Mouse (Mus musculus) embryonic facial prominence, embryonic 10.5 days (tissue): Measurements from ENCODE around the gene Grhl1. TPM values are rescaled to one million over a fixed set of nuclear protein-coding genes. Genes with fewer than 3 reads are reported as not detected.

ENCODE experiments used
- DNase-seq: peaks from one replicate; pipeline ENCODE4 v3.0.0-alpha.2; 2017; ENCODE audit warnings: low spot score
- H3K27ac ChIP-seq: fragments of 300-500 bp; sonication (generic); replicated peaks from 2 replicates; pipeline ENCODE4 v1.5.1; 2016; ENCODE audit warnings: mild to moderate bottlenecking
- H3K27me3 ChIP-seq: fragments of 300-500 bp; sonication (generic); replicated peaks from 2 replicates; pipeline ENCODE4 v1.6.1; 2016; ENCODE audit warnings: low read depth, mild to moderate bottlenecking; ENCODE audit not compliant: poor library complexity, severe bottlenecking
- H3K36me3 ChIP-seq: fragments of 300-500 bp; sonication (generic); replicated peaks from 2 replicates; pipeline ENCODE4 v1.6.1; 2016; ENCODE audit warnings: mild to moderate bottlenecking, moderate library complexity
- H3K4me1 ChIP-seq: fragments of 300-500 bp; sonication (generic); 2 replicates; pipeline ENCODE4 v1.6.1; 2016
- H3K4me3 ChIP-seq: fragments of 300-500 bp; sonication (generic); 2 replicates; pipeline ENCODE4 v1.5.1; 2016; ENCODE audit warnings: mild to moderate bottlenecking, moderate library complexity
- H3K9me3 ChIP-seq: fragments of 300-500 bp; sonication (generic); 2 replicates; pipeline ENCODE4 v1.6.1; 2016; ENCODE audit warnings: mild to moderate bottlenecking
- WGBS: fragments of 180-500 bp; shearing (Covaris S2); methylation state at CpG from one replicate; pipeline ENCODE4 v1.1.7; 2016; 5-methylcytosine and 5-hydroxymethylcytosine counted together
- polyA plus RNA-seq: library from polyadenylated mRNA; unstranded; fragments of >200 nt; fragmentation: Nextera tagmentation; extraction: Ambion mirVana; gene quantifications from 2 replicates; pipeline ENCODE4 v1.2.1, GENCODE M21; 2016

Grhl1 gene
- polyA plus RNA-seq, 1 experiment from 2014 or later = 0.72 TPM

DNA sequence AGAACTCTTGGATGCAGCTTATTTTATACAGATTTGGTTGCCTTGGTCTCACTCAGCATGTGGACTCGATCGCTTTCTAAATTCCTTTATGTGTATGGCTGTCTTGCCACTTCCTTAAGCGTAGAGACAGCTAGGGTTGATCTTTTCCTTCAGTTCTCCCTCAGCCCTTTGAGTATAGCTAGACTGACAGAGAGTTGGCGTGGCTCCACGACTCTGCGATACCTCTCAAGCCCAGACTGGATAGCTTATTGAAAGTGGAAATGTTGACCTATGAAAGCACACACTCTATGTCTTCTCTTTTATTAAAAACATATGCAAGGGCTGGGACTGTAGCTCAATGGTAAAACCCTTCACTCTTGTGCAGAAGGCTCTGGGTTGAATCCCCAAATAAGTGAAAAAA lies 25.3 kb downstream of the Grhl1 start:
- Histone ChIP-seq H3K36me3 (no peaks in the 10 kb centered on the region), H3K9me3 (no peaks in the 10 kb centered on the region), H3K4me1 (peaks cover 15% of the 10 kb centered on the region), H3K27me3 (peaks cover 6% of the 10 kb centered on the region; the same call in 1 of the 2 replicates), H3K27ac (no peak overlapping the region), H3K4me3 (no peak overlapping the region)
- WGBS = 86% methylated on average over 6 of the region's 6 CpGs
- DNase-seq = no peak

- Histone ChIP-seq H3K27me3 (peaks cover 10% of the 10 kb centered on the region), H3K4me3 (no peak overlapping the region), H3K27ac (no peak overlapping the region), H3K9me3 (no peaks in the 10 kb centered on the region), H3K4me1 (peaks cover 2% of the 10 kb centered on the region; the same call in 1 of the 2 replicates), H3K36me3 (no peaks in the 10 kb centered on the region)
- peak; percentile 32 for DNase-seq
- 61% methylated on average over 8 of the region's 8 CpGs for WGBS
These were observed 27.3 kb downstream of the Grhl1 start for GRCm38 (mm10) chr12:24599366-24599895.

- peaks cover 2% of the 10 kb centered on the region; the same call in 1 of the 2 replicates for H3K4me1 ChIP-seq
- peaks cover 10% of the 10 kb centered on the region for H3K27me3 ChIP-seq
- no peak for DNase-seq
- WGBS = 85% methylated on average over 7 of the region's 7 CpGs
- no peaks in the 10 kb centered on the region for H3K9me3 ChIP-seq
- H3K4me3 ChIP-seq = no peak overlapping the region
- H3K27ac ChIP-seq = no peak overlapping the region
- H3K36me3 ChIP-seq = no peaks in the 10 kb centered on the region
These were observed 28.0 kb downstream of the Grhl1 start for GRCm38 (mm10) chr12:24600074-24600473.

DNA sequence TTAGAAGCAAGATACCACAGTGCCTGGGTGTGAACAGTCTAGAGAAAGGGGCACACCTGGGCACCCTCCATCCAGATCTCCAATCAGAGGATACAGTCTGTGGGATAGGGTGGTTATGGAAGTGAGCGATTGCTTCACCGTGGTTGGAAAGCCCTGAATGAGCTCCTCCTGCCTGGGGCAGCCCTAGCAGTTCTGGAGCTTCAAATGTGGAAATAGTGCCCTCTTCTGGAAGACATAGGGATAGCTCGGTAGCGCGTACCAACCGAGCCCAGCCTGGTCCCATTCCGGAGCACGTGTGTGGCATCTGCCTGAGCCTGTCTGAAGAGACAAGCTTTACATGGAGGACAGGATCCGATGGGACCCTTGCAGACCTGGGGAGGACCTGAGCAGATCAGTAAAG lies 28.7 kb downstream of the Grhl1 start:
- DNase-seq = peak; percentile 78
- H3K27me3 ChIP-seq = peaks cover 10% of the 10 kb centered on the region

GRCm38 (mm10) chr12:24603266-24603665 lies 31.2 kb downstream of the Grhl1 start:
- DNase-seq = peak; percentile 76
- peaks cover 10% of the 10 kb centered on the region for H3K27me3 ChIP-seq
- peaks cover 2% of the 10 kb centered on the region; the same call in 1 of the 2 replicates for H3K4me1 ChIP-seq
- no peak overlapping the region for H3K27ac ChIP-seq
- no peak overlapping the region for H3K4me3 ChIP-seq
- H3K9me3 ChIP-seq = no peaks in the 10 kb centered on the region
- WGBS = 38% methylated on average over 2 of the region's 2 CpGs
- H3K36me3 ChIP-seq = no peaks in the 10 kb centered on the region

More for the DNA sequence above, 28.7 kb downstream of the Grhl1 start:
- H3K9me3 ChIP-seq = no peaks in the 10 kb centered on the region
- no peaks in the 10 kb centered on the region for H3K36me3 ChIP-seq
- no peak overlapping the region for H3K27ac ChIP-seq
- WGBS = 5% methylated on average over 9 of the region's 9 CpGs
- H3K4me3 ChIP-seq = no peak overlapping the region
- H3K4me1 ChIP-seq = peaks cover 2% of the 10 kb centered on the region; the same call in 1 of the 2 replicates

DNA sequence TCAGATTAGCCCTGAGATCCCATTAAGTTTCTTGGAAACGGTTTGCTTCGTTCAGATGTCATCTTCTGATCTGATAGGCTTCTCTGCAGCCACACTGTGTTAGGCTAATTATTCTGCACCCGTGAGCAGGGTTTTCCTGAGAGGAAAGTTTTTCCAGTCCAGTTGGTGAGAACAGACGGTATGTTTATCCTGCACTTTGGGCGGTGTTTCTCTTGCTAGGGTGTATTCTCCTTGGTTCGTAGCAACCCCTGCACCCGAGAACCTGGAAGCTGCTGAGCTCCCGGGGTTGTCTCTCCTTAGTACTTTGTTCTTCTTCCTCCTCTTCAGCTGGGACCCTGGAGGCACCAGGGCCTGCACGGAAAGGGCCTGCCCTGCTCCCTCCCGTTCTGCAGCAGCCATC lies 34.1 kb downstream of the Grhl1 start:
- Histone ChIP-seq H3K36me3 (no peaks in the 10 kb centered on the region), H3K9me3 (no peaks in the 10 kb centered on the region), H3K27me3 (peaks cover 10% of the 10 kb centered on the region), H3K27ac (no peak overlapping the region), H3K4me3 (no peak overlapping the region), H3K4me1 (no peaks in the 10 kb centered on the region)
- WGBS = 71% methylated on average over 10 of the region's 10 CpGs
- DNase-seq = no peak

- Histone ChIP-seq H3K4me1 (no peaks in the 10 kb centered on the region), H3K27me3 (no peaks in the 10 kb centered on the region), H3K27ac (no peak overlapping the region), H3K4me3 (no peak overlapping the region), H3K36me3 (no peaks in the 10 kb centered on the region), H3K9me3 (no peaks in the 10 kb centered on the region)
- DNase-seq = no peak
- 85% methylated on average over 6 of the region's 6 CpGs for WGBS
These were observed 40.5 kb downstream of the Grhl1 start for GRCm38 (mm10) chr12:24612591-24612990.

DNA sequence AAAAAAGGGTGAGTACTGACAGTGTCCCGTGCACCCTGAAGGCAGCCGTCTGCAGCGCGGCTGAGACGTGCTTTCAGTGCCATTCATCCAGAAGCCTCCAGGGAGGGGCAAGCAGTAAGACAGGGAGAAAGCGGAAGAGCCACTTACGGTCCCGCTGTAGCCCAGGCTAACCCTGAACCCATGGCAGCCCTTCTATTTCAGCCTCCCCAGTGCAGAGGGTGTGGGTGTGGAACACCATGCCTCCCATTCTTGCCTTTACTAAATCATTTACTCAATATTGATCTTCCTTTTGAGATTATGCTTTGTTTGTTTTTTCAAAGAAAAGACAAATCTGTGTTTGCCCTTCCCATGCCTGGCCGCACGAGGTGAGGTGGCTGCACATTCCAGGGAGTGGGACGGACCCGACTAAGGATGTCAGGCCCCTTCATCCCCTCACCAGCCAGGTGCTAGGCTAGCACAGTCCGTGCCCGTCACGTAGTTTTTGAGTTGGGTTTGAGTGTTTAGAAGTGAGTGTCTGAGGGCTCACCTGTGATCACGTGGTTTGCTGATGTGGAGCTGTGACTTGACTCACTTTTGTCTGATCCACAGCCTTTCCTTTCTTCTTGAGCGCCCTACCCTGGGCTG lies 42.5 kb downstream of the Grhl1 start:
- H3K9me3 ChIP-seq = no peaks in the 10 kb centered on the region
- H3K27ac ChIP-seq = no peak overlapping the region
- H3K27me3 ChIP-seq = no peaks in the 10 kb centered on the region
- H3K4me1 ChIP-seq = no peaks in the 10 kb centered on the region
- H3K36me3 ChIP-seq = no peaks in the 10 kb centered on the region
- WGBS = 84% methylated on average over 17 of the region's 17 CpGs
- no peak overlapping the region for H3K4me3 ChIP-seq
- no peak for DNase-seq

DNA sequence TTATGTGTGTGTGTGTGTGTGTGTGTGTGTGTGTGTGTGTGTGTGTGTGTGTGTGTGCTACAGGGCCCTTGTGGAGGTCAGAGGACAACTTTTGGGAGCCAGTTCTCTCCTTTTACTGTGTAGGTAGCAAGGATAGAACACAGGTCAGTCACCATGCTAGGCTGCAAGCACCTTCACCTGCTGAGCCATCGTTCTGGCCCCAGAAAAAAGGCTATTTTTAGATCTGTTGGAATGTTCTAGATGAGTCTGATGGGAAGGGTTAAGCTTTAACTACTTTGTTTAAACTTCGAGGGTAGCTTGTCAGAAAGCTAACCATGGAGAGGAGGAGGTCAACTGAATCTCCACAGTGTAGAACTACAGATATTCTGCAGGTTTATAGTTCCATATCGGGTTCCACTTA lies 43.1 kb downstream of the Grhl1 start:
- Histone ChIP-seq H3K36me3 (no peaks in the 10 kb centered on the region), H3K27me3 (no peaks in the 10 kb centered on the region), H3K9me3 (no peaks in the 10 kb centered on the region), H3K27ac (no peak overlapping the region), H3K4me3 (no peak overlapping the region), H3K4me1 (no peaks in the 10 kb centered on the region)
- DNase-seq = no peak
- WGBS = 86% methylated on average over 3 of the region's 3 CpGs

- Histone ChIP-seq H3K9me3 (no peaks in the 10 kb centered on the region), H3K36me3 (no peaks in the 10 kb centered on the region), H3K27ac (no peak overlapping the region), H3K4me1 (0 out of 2 replicates have a peak, but pooled peaks cover 5% of the 10 kb centered on the region), H3K4me3 (no peak overlapping the region), H3K27me3 (no peaks in the 10 kb centered on the region)
- no peak for DNase-seq
- 84% methylated on average over 4 of the region's 4 CpGs for WGBS
These were observed 47.4 kb downstream of the Grhl1 start for GRCm38 (mm10) chr12:24619436-24619835.

- DNase-seq = no peak
- Histone ChIP-seq H3K27ac (no peak overlapping the region), H3K4me3 (no peak overlapping the region), H3K4me1 (0 out of 2 replicates have a peak, but pooled peaks cover 5% of the 10 kb centered on the region), H3K36me3 (no peaks in the 10 kb centered on the region), H3K27me3 (no peaks in the 10 kb centered on the region), H3K9me3 (no peaks in the 10 kb centered on the region)
- whole genome bisulfite sequencing = 77% methylated on average over 12 of the region's 12 CpGs
These were observed 51.6 kb downstream of the Grhl1 start for GRCm38 (mm10) chr12:24623486-24624251.

- 0 out of 2 replicates have a peak, but pooled peaks cover 8% of the 10 kb centered on the region for H3K4me1 ChIP-seq
- DNase-seq = no peak
- H3K36me3 ChIP-seq = no peaks in the 10 kb centered on the region
- H3K27ac ChIP-seq = no peak overlapping the region
- H3K9me3 ChIP-seq = no peaks in the 10 kb centered on the region
- H3K4me3 ChIP-seq = no peak overlapping the region
- WGBS = 90% methylated on average over 5 of the region's 5 CpGs
- H3K27me3 ChIP-seq = no peaks in the 10 kb centered on the region
These were observed 54.3 kb downstream of the Grhl1 start for GRCm38 (mm10) chr12:24626401-24626800.

DNA sequence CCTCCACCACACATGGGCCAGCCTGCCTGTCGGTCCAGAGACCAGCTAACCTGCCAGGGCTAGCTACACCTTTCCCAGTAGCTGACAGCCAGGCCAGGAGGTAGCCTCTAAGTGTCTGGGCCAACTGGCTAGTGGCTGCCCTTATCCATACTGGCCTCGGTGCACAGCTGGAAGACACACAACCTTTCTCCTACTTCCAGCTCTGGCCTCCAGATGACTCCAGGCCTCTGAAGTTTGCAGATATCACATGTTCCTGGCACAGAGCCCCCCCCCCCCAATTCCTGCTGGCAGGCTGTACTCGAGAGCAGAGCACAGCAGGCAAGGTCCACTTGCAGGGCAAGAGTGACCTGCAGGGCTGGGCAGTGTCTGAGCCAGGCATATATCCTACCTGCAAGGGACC lies 55.1 kb downstream of the Grhl1 start:
- Histone ChIP-seq H3K27me3 (no peaks in the 10 kb centered on the region), H3K4me1 (0 out of 2 replicates have a peak, but pooled peaks cover 8% of the 10 kb centered on the region), H3K36me3 (no peaks in the 10 kb centered on the region), H3K27ac (no peak overlapping the region), H3K4me3 (no peak overlapping the region), H3K9me3 (no peaks in the 10 kb centered on the region)
- WGBS = 66% methylated on average over 3 of the region's 3 CpGs
- DNase-seq = no peak
